Mouse (Mus musculus): ENCODE measurements at regions not wholly inside any gene's neighbourhood (a gene's known extent, or its start where the extent isn't known, plus 50 kb on each side); places are given as distances from the start of the nearest gene placed in this dataset.

- no peak for DNase-seq (ENCODE audit: inconsistent ontology term)
Observed at GRCm38 (mm10) chr1:163650577-163651180, 74.4 kb downstream of the Mettl11b start.

GRCm38 (mm10) chr1:163642091-163642490 lies 82.9 kb downstream of the Mettl11b start:
- DNase-seq (ENCODE audit: inconsistent ontology term), result peak; percentile 54

- DNase-seq (ENCODE audit: inconsistent ontology term), result peak; percentile 35
Observed at GRCm38 (mm10) chr1:163640527-163641228, 84.4 kb downstream of the Mettl11b start.

GRCm38 (mm10) chr1:163630291-163630812 lies 94.7 kb downstream of the Mettl11b start:
- peak; percentile 68 for DNase-seq (ENCODE audit: inconsistent ontology term)

- no peak for DNase-seq (ENCODE audit: inconsistent ontology term)
Observed at GRCm38 (mm10) chr1:163624887-163625286, 100.1 kb downstream of the Mettl11b start.

- no peak for DNase-seq (ENCODE audit: inconsistent ontology term)
Observed at GRCm38 (mm10) chr1:163621293-163621692, 103.7 kb downstream of the Mettl11b start.

- DNase-seq (ENCODE audit: inconsistent ontology term), result no peak
Observed at GRCm38 (mm10) chr1:163619831-163620230, 105.2 kb downstream of the Mettl11b start.

GRCm38 (mm10) chr1:163618132-163618531 lies 106.9 kb downstream of the Mettl11b start:
- DNase-seq (ENCODE audit: inconsistent ontology term), result peak; percentile 59

GRCm38 (mm10) chr1:163616596-163616995 lies 108.4 kb downstream of the Mettl11b start:
- DNase-seq (ENCODE audit: inconsistent ontology term), result no peak

- DNase-seq (ENCODE audit: inconsistent ontology term), result no peak
Observed at GRCm38 (mm10) chr1:163608429-163608828, 116.6 kb downstream of the Mettl11b start.

- DNase-seq (ENCODE audit: inconsistent ontology term), result no peak
Observed at GRCm38 (mm10) chr1:163607701-163608100, 117.3 kb downstream of the Mettl11b start.

- DNase-seq (ENCODE audit: inconsistent ontology term), result no peak
Observed at GRCm38 (mm10) chr1:163599926-163600890, 124.8 kb downstream of the Mettl11b start.

GRCm38 (mm10) chr1:163576411-163576810 lies 148.6 kb downstream of the Mettl11b start:
- no peak for DNase-seq (ENCODE audit: inconsistent ontology term)

- DNase-seq (ENCODE audit: inconsistent ontology term), result peak; percentile 44
Observed at GRCm38 (mm10) chr1:163575593-163575992, 149.4 kb downstream of the Mettl11b start.

GRCm38 (mm10) chr1:163574409-163575161 lies 150.4 kb downstream of the Mettl11b start:
- peak; percentile 79 for DNase-seq (ENCODE audit: inconsistent ontology term)

GRCm38 (mm10) chr1:163573533-163573932 lies 151.5 kb downstream of the Mettl11b start:
- no peak for DNase-seq (ENCODE audit: inconsistent ontology term)

- no peak for DNase-seq (ENCODE audit: inconsistent ontology term)
Observed at GRCm38 (mm10) chr1:163563791-163564190, 160.3 kb upstream of the Gorab start.

GRCm38 (mm10) chr1:163563064-163563463 lies 159.6 kb upstream of the Gorab start:
- no peak for DNase-seq (ENCODE audit: inconsistent ontology term)

GRCm38 (mm10) chr1:163562166-163562733 lies 158.8 kb upstream of the Gorab start:
- DNase-seq (ENCODE audit: inconsistent ontology term), result peak; percentile 53

GRCm38 (mm10) chr1:163561016-163561415 lies 157.5 kb upstream of the Gorab start:
- peak; percentile 66 for DNase-seq (ENCODE audit: inconsistent ontology term)

Data from Muller cell, postnatal 12 days (primary cell).